Mouse (Mus musculus) CH12.LX (cell line): ENCODE measurements around the gene Nectin2. TPM values are rescaled to one million over a fixed set of nuclear protein-coding genes. Genes with fewer than 3 reads are reported as not detected.

ENCODE experiments used
- DNase-seq: peaks from one replicate; pipeline ENCODE4 v3.0.0-alpha.2; 2013; ENCODE audit errors: extremely low read depth
- H3K27ac ChIP-seq: 2 replicates; pipeline ENCODE4 v1.5.1; 2012; ENCODE audit warnings: low read depth, mild to moderate bottlenecking, control low read depth, moderate library complexity; ENCODE audit not compliant: insufficient read depth
- H3K27me3 ChIP-seq: replicated peaks from 2 replicates; pipeline ENCODE3; 2012; ENCODE audit warnings: inconsistent platforms
- H3K36me3 ChIP-seq, 2 experiments: replicated peaks in 1 of 2; 2 replicates each; pipeline versions ENCODE3 to v1.6.1; 2012; ENCODE audit warnings: inconsistent platforms in 1 of 2, low read length in 1 of 2, mild to moderate bottlenecking in 1 of 2, mixed read lengths in 1 of 2, moderate library complexity in 1 of 2; ENCODE audit not compliant: control insufficient read depth in 1 of 2, insufficient read depth in 1 of 2
- H3K4me1 ChIP-seq, 2 experiments: 2 replicates each; pipeline ENCODE4 v1.6.1; 2012; ENCODE audit warnings: inconsistent platforms in 1 of 2, moderate library complexity in 1 of 2; ENCODE audit not compliant: insufficient read depth in 2 of 2, control insufficient read depth in 1 of 2
- H3K4me2 ChIP-seq: 2 replicates; pipeline ENCODE4 v1.6.1; 2012; ENCODE audit warnings: low read depth, mild to moderate bottlenecking, control low read depth; ENCODE audit not compliant: poor library complexity, insufficient read depth, severe bottlenecking
- H3K4me3 ChIP-seq, 3 experiments: fragments of 150-350 bp in 1 of 3; sonication (generic) in 1 of 3; replicated peaks in 1 of 3; 2 replicates each; pipeline versions ENCODE3 to v1.5.1; 2011 to 2012; ENCODE audit warnings: low read depth in 2 of 3, low read length in 2 of 3, mild to moderate bottlenecking in 2 of 3, moderate library complexity in 2 of 3, control low read depth in 1 of 3, improper control_type of control experiment in 1 of 3, inconsistent platforms in 1 of 3, mixed read lengths in 1 of 3; ENCODE audit not compliant: poor library complexity in 1 of 3
- H3K79me2 ChIP-seq: replicated peaks from 2 replicates; pipeline ENCODE4 v1.6.1; 2012; ENCODE audit warnings: mild to moderate bottlenecking, moderate library complexity; ENCODE audit not compliant: control insufficient read depth, poor library complexity, insufficient read depth, severe bottlenecking; ENCODE audit errors: extremely low read depth
- H3K9ac ChIP-seq: 2 replicates; pipeline ENCODE4 v1.6.1; 2012; ENCODE audit warnings: low read depth, mild to moderate bottlenecking, control low read depth, moderate library complexity; ENCODE audit not compliant: insufficient read depth
- H3K9me3 ChIP-seq: replicated peaks from 2 replicates; pipeline ENCODE3; 2012; ENCODE audit warnings: low read length, inconsistent platforms, mixed read lengths
- CHD1 ChIP-seq: IDR thresholded peaks from 2 replicates; pipeline ENCODE4 v1.6.1; 2012; ENCODE audit warnings: low read depth, low read length, improper control_type of control experiment, inconsistent platforms
- CHD2 ChIP-seq: IDR thresholded peaks from 2 replicates; pipeline ENCODE4 v1.6.1; 2011; ENCODE audit warnings: low read length, improper control_type of control experiment
- CTCF ChIP-seq, 2 experiments: IDR thresholded peaks in 1 of 2; conservative IDR thresholded peaks in 1 of 2; 2 replicates each; pipeline ENCODE4 v1.5.1; 2011 to 2012; ENCODE audit warnings: low read depth in 2 of 2, low read length in 2 of 2, improper control_type of control experiment in 1 of 2, inconsistent platforms in 1 of 2, mild to moderate bottlenecking in 1 of 2, moderate library complexity in 1 of 2
- E2F4 ChIP-seq: IDR thresholded peaks from 2 replicates; pipeline ENCODE4 v1.6.1; 2011; ENCODE audit warnings: low read depth, low read length, improper control_type of control experiment; ENCODE audit not compliant: insufficient replicate concordance
- ELF1 ChIP-seq: IDR thresholded peaks from 2 replicates; pipeline ENCODE4 v1.6.1; 2014; ENCODE audit warnings: low read depth, mild to moderate bottlenecking, inconsistent platforms, low read length, improper control_type of control experiment
- EP300 ChIP-seq: IDR thresholded peaks from 2 replicates; pipeline ENCODE4 v1.6.1; 2011; ENCODE audit warnings: low read length, improper control_type of control experiment
- ETS1 ChIP-seq: conservative IDR thresholded peaks from 2 replicates; pipeline ENCODE4 v1.6.1; 2012; ENCODE audit warnings: low read depth, mild to moderate bottlenecking, inconsistent platforms, low read length, improper control_type of control experiment, moderate library complexity
- GABPA ChIP-seq: IDR thresholded peaks from 2 replicates; pipeline ENCODE4 v1.6.1; 2012; ENCODE audit warnings: low read depth, low read length, improper control_type of control experiment, inconsistent platforms; ENCODE audit not compliant: insufficient replicate concordance
- HCFC1 ChIP-seq: IDR thresholded peaks from 2 replicates; pipeline ENCODE4 v1.6.1; 2012; ENCODE audit warnings: low read depth, mild to moderate bottlenecking, inconsistent platforms, low read length, improper control_type of control experiment
- JUN ChIP-seq: IDR thresholded peaks from 2 replicates; pipeline ENCODE4 v1.6.1; 2011; ENCODE audit warnings: low read depth, mild to moderate bottlenecking, low read length, improper control_type of control experiment, moderate library complexity; ENCODE audit not compliant: insufficient read depth
- JUND ChIP-seq: conservative IDR thresholded peaks from 2 replicates; pipeline ENCODE4 v1.6.1; 2011; ENCODE audit warnings: low read depth, low read length, improper control_type of control experiment
- KAT2A ChIP-seq: IDR thresholded peaks from 2 replicates; pipeline ENCODE4 v1.6.1; 2012; ENCODE audit warnings: low read length, improper control_type of control experiment, inconsistent platforms; ENCODE audit not compliant: insufficient replicate concordance
- MAFK ChIP-seq: IDR thresholded peaks from 2 replicates; pipeline ENCODE4 v1.6.1; 2011; ENCODE audit warnings: low read length, improper control_type of control experiment; ENCODE audit not compliant: insufficient replicate concordance
- MXI1 ChIP-seq: IDR thresholded peaks from 2 replicates; pipeline ENCODE4 v1.6.1; 2011; ENCODE audit warnings: mild to moderate bottlenecking, low read depth, low read length, improper control_type of control experiment
- NELFE ChIP-seq: IDR thresholded peaks from 2 replicates; pipeline ENCODE4 v1.6.1; 2011; ENCODE audit warnings: low read depth, low read length, improper control_type of control experiment
- NRF1 ChIP-seq: IDR thresholded peaks from 2 replicates; pipeline ENCODE4 v1.6.1; 2014; ENCODE audit warnings: low read depth, mild to moderate bottlenecking, inconsistent platforms, low read length, improper control_type of control experiment, moderate library complexity
- PAX5 ChIP-seq: IDR thresholded peaks from 2 replicates; pipeline ENCODE4 v1.6.1; 2012; ENCODE audit warnings: low read length, inconsistent platforms, mixed read lengths
- POLR2A ChIP-seq: IDR thresholded peaks from 2 replicates; pipeline ENCODE4 v1.6.1; 2011; ENCODE audit warnings: low read depth, mild to moderate bottlenecking, improper control_type of control experiment, low read length
- POLR2AphosphoS2 ChIP-seq: IDR thresholded peaks from 2 replicates; pipeline ENCODE4 v1.6.1; 2011; ENCODE audit warnings: low read depth, low read length, improper control_type of control experiment
- RAD21 ChIP-seq: IDR thresholded peaks from 2 replicates; pipeline ENCODE4 v1.6.1; 2011; ENCODE audit warnings: low read depth, mild to moderate bottlenecking, low read length, improper control_type of control experiment, moderate library complexity
- RCOR1 ChIP-seq: conservative IDR thresholded peaks from 2 replicates; pipeline ENCODE4 v1.6.1; 2012; ENCODE audit warnings: low read depth, mild to moderate bottlenecking, inconsistent platforms, low read length, improper control_type of control experiment
- SIN3A ChIP-seq: IDR thresholded peaks from 2 replicates; pipeline ENCODE4 v1.6.1; 2012; ENCODE audit warnings: low read length, improper control_type of control experiment, inconsistent platforms
- SMC3 ChIP-seq: IDR thresholded peaks from 2 replicates; pipeline ENCODE4 v1.6.1; 2011; ENCODE audit warnings: low read depth, low read length, improper control_type of control experiment
- TCF12 ChIP-seq: IDR thresholded peaks from 2 replicates; pipeline ENCODE4 v1.6.1; 2014; ENCODE audit warnings: low read depth, mild to moderate bottlenecking, inconsistent platforms, low read length, improper control_type of control experiment
- UBTF ChIP-seq: IDR thresholded peaks from 2 replicates; pipeline ENCODE4 v1.6.1; 2012; ENCODE audit warnings: low read depth, mild to moderate bottlenecking, inconsistent platforms, low read length, improper control_type of control experiment, moderate library complexity
- USF1 ChIP-seq: IDR thresholded peaks from 2 replicates; pipeline ENCODE4 v1.6.1; 2014; ENCODE audit warnings: low read depth, mild to moderate bottlenecking, inconsistent platforms, low read length, improper control_type of control experiment
- ZKSCAN1 ChIP-seq: IDR thresholded peaks from 2 replicates; pipeline ENCODE4 v1.6.1; 2012; ENCODE audit warnings: low read depth, inconsistent platforms, low read length, improper control_type of control experiment, borderline replicate concordance
- ZMIZ1 ChIP-seq: IDR thresholded peaks from 2 replicates; pipeline ENCODE4 v1.6.1; 2012; ENCODE audit warnings: low read depth, mild to moderate bottlenecking, inconsistent platforms, low read length, improper control_type of control experiment
- dilution Hi-C: fragments of 300-500 bp; cut with MboI; formaldehyde crosslinking; loops from 2 replicates; pipeline ENCODE4 v1.14.3; 2020; ENCODE audit warnings: low sequenced_read_pairs; ENCODE audit not compliant: extremely low pct_unique_long_range_greater_than_20kb, extremely low pct_ligation_motif_present
- in situ Hi-C: fragments of 300-500 bp; cut with MboI; formaldehyde crosslinking; loops from 3 replicates; pipeline ENCODE4 v1.14.3; 2019; ENCODE audit warnings: low sequenced_read_pairs, low pct_ligation_motif_present, low pct_unique_long_range_greater_than_20kb, mixed read lengths
- polyA plus RNA-seq: library from polyadenylated mRNA; unstranded; fragments of >175 nt; gene quantifications from 2 replicates; pipeline ENCODE4 v1.2.1, GENCODE M21; 2012; ENCODE audit warnings: low read depth; ENCODE audit not compliant: insufficient read length
- total RNA-seq, 2 experiments: library from RNA; depleted of rRNA; stranded (reverse); fragments of 300-350 nt in 1 of 2; fragments of >200 nt in 1 of 2; gene quantifications; 2 replicates each; pipeline ENCODE4 v1.2.3; 2012 to 2014

The Nectin2 gene
- total and polyA plus RNA-seq, 3 experiments: 3.0 to 14.1 (median 6.3) TPM

GRCm38 (mm10) chr7:19762283-19762682 is 12.0 kb upstream of the Nectin2 start:
- Histone ChIP-seq H3K4me3 (no peak overlapping the region), H3K9me3 (peaks cover 2% of the 10 kb centered on the region), H3K36me3 (peaks cover 0 to 15% of the 10 kb centered on the region in 2 experiments), H3K27me3 (peaks cover 14% of the 10 kb centered on the region)
- in situ Hi-C loops: no loop called here
- TF ChIP-seq GABPA (no peak), JUND (no peak), SMC3 (no peak), KAT2A (no peak), HCFC1 (no peak), UBTF (no peak), POLR2A (no peak), E2F4 (no peak), ZMIZ1 (no peak), PAX5 (no peak), ELF1 (no peak), RAD21 (no peak), MAFK (no peak), ETS1 (no peak), USF1 (no peak), ZKSCAN1 (no peak)
- TF ChIP-seq, all 38 proteins: peak for 0
- dilution Hi-C loops: no loop called here
- no peak overlapping the region for H3K9ac ChIP-seq
- no peaks in the 10 kb centered on the region for H3K79me2 ChIP-seq
- peaks cover 0 to 4% of the 10 kb centered on the region in 2 experiments; a peak in 2 of 4 replicates for H3K4me1 ChIP-seq
- H3K27ac ChIP-seq: no peak overlapping the region
- DNase-seq: no peak
- no peak overlapping the region for H3K4me2 ChIP-seq

DNA sequence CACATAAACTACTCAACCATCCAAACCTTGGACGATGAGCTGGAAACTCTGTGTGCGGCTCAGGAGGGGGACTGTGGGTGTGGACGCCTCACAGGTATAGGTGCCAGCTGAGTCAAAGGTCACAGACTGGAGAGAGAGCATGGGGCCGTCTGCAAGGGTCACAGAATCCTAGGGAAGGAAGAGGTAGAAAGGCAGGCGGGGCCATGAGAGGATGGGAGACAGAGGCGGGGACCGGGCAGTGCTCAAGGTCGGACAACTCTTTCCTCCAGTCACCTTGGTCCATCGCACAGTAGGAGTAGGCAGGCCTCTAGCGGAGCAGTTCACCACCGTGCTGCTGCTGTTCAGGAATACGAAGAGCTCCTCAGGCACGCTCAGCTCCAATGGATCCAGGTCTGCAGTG is 9.7 kb upstream of the Nectin2 start:
- in situ Hi-C loops (no loop called here), dilution Hi-C loops (no loop called here)
- Histone ChIP-seq H3K4me3 (no peak overlapping the region), H3K9ac (no peak overlapping the region), H3K36me3 (peaks cover 0 to 13% of the 10 kb centered on the region in 2 experiments), H3K79me2 (no peaks in the 10 kb centered on the region), H3K27me3 (peaks cover 10% of the 10 kb centered on the region), H3K27ac (no peak overlapping the region), H3K9me3 (peaks cover 4% of the 10 kb centered on the region), H3K4me1 (peaks cover 0 to 4% of the 10 kb centered on the region in 2 experiments; a peak in 2 of 4 replicates), H3K4me2 (no peak overlapping the region)
- no peak for DNase-seq
- TF ChIP-seq CHD2: no peak
- TF ChIP-seq JUN: no peak
- no peak for TF ChIP-seq UBTF
- TF ChIP-seq ZMIZ1: no peak
- no peak for TF ChIP-seq EP300
- no peak for TF ChIP-seq NELFE
- TF ChIP-seq SIN3A: no peak
- no peak for TF ChIP-seq CHD1
- no peak for TF ChIP-seq MXI1
- no peak for TF ChIP-seq RCOR1
- no peak for TF ChIP-seq MAFK
- no peak for TF ChIP-seq NRF1
- TF ChIP-seq TCF12: no peak
- TF ChIP-seq JUND: no peak
- no peak for TF ChIP-seq RAD21
- TF ChIP-seq CTCF (conservative IDR thresholded peaks at IDR 0.05 in 1 of 2, IDR thresholded peaks at IDR 0.05 in 1 of 2; ENCODE audit: low read depth in 2 of 2, low read length in 2 of 2): no peak
- TF ChIP-seq POLR2AphosphoS2: no peak
